Mouse (Mus musculus): ENCODE measurements around the gene Ankrd35. TPM values are rescaled to one million over a fixed set of nuclear protein-coding genes. Genes with fewer than 3 reads are reported as not detected.
"Not testable (repeated sequence)": the region's sequence is repeated elsewhere in the genome, so short reads cannot be mapped to it uniquely, and the experiment has no call there.

Gene Ankrd35
- polyA plus RNA-seq, 1 experiment from 2014 or later = 1.1 TPM

- no peak for ATAC-seq (replicated peaks; ENCODE audit: low FRiP score)
- Histone ChIP-seq H3K27me3 (no peaks in the 10 kb centered on the region), H3K36me3 (no peaks in the 10 kb centered on the region), H3K9me3 (replicated peaks) (no peaks in the 10 kb centered on the region), H3K9ac (no peak overlapping the region), H3K4me2 (no peak overlapping the region), H3K4me3 (replicated peaks) (no peak overlapping the region), H3K27ac (no peak overlapping the region), H3K4me1 (no peaks in the 10 kb centered on the region)
- 80% methylated on average over 1 of the region's 1 CpGs for WGBS
Observed at GRCm38 (mm10) chr3:96737995-96738394, 68.1 kb downstream of the Ankrd35 start.

GRCm38 (mm10) chr3:96740279-96740678, 70.3 kb downstream of the Ankrd35 start:
- ATAC-seq (replicated peaks; ENCODE audit: low FRiP score); H3K36me3 ChIP-seq; H3K4me2 ChIP-seq; H3K9me3 ChIP-seq (replicated peaks); H3K27me3 ChIP-seq; H3K4me1 ChIP-seq; H3K9ac ChIP-seq; H3K4me3 ChIP-seq (replicated peaks); H3K27ac ChIP-seq: not testable (repeated sequence)

Other genes with a start within 250 kb of the Ankrd35 start
- 0.15 TPM in 1 of 2 replicates, not detected in the other for gene BC107364, start 217.8 kb upstream of the Ankrd35 start, polyA plus RNA-seq (2015; fragmentation: Nextera tagmentation; extraction: Ambion mirVana)
- gene Hfe2, start 145.0 kb upstream of the Ankrd35 start, polyA plus RNA-seq (2015; fragmentation: Nextera tagmentation; extraction: Ambion mirVana) = 1.1 and 1.8 TPM in 2 replicates
- gene Txnip, start 112.2 kb upstream of the Ankrd35 start, polyA plus RNA-seq (2015; fragmentation: Nextera tagmentation; extraction: Ambion mirVana) = 144 and 153 TPM in 2 replicates
- 2.1 TPM in 2 replicates for gene Gm16253, start 93.1 kb upstream of the Ankrd35 start, polyA plus RNA-seq (2015; fragmentation: Nextera tagmentation; extraction: Ambion mirVana)
- gene Polr3gl, start 76.0 kb upstream of the Ankrd35 start, polyA plus RNA-seq (2015; fragmentation: Nextera tagmentation; extraction: Ambion mirVana) = 38.1 and 39.8 TPM in 2 replicates
- gene Ankrd34a, start 73.5 kb upstream of the Ankrd35 start, polyA plus RNA-seq (2015; fragmentation: Nextera tagmentation; extraction: Ambion mirVana) = 1.8 and 2.8 TPM in 2 replicates
- 6.5 and 8.0 TPM in 2 replicates for gene Lix1l, start 69.0 kb upstream of the Ankrd35 start, polyA plus RNA-seq (2015; fragmentation: Nextera tagmentation; extraction: Ambion mirVana)
- gene Rbm8a, start 40.2 kb upstream of the Ankrd35 start, polyA plus RNA-seq (2015; fragmentation: Nextera tagmentation; extraction: Ambion mirVana) = 145 and 151 TPM in 2 replicates
- 54.9 and 56.8 TPM in 2 replicates for gene Pex11b, start 34.8 kb upstream of the Ankrd35 start, polyA plus RNA-seq (2015; fragmentation: Nextera tagmentation; extraction: Ambion mirVana)
- 0.09 and 0.17 TPM in 2 replicates for gene Gm42957, start 34.7 kb upstream of the Ankrd35 start, polyA plus RNA-seq (2015; fragmentation: Nextera tagmentation; extraction: Ambion mirVana)
- gene Itga10, start 24.5 kb upstream of the Ankrd35 start, polyA plus RNA-seq (2015; fragmentation: Nextera tagmentation; extraction: Ambion mirVana) = 0.83 and 2.2 TPM in 2 replicates
- 61.9 and 73.0 TPM in 2 replicates for gene Pias3, start 26.3 kb downstream of the Ankrd35 start, polyA plus RNA-seq (2015; fragmentation: Nextera tagmentation; extraction: Ambion mirVana)
- 10.0 and 10.5 TPM in 2 replicates for gene Nudt17, start 38.4 kb downstream of the Ankrd35 start, polyA plus RNA-seq (2015; fragmentation: Nextera tagmentation; extraction: Ambion mirVana)
- gene Polr3c, start 57.5 kb downstream of the Ankrd35 start, polyA plus RNA-seq (2015; fragmentation: Nextera tagmentation; extraction: Ambion mirVana) = 41.0 and 41.5 TPM in 2 replicates
- 56.6 and 57.2 TPM in 2 replicates for gene Rnf115, start 57.5 kb downstream of the Ankrd35 start, polyA plus RNA-seq (2015; fragmentation: Nextera tagmentation; extraction: Ambion mirVana)
- 125 and 138 TPM in 2 replicates for gene Pdzk1, start 159.2 kb downstream of the Ankrd35 start, polyA plus RNA-seq (2015; fragmentation: Nextera tagmentation; extraction: Ambion mirVana)
- gene Cd160, start 159.2 kb downstream of the Ankrd35 start, polyA plus RNA-seq (2015; fragmentation: Nextera tagmentation; extraction: Ambion mirVana) = 0.09 and 0.16 TPM in 2 replicates
- gene Gja5, start 234.6 kb downstream of the Ankrd35 start, polyA plus RNA-seq (2015; fragmentation: Nextera tagmentation; extraction: Ambion mirVana) = 24.3 and 25.1 TPM in 2 replicates
- gene Gpr89, start 235.2 kb downstream of the Ankrd35 start, polyA plus RNA-seq (2015; fragmentation: Nextera tagmentation; extraction: Ambion mirVana) = 44.0 and 44.2 TPM in 2 replicates

Measured in kidney, embryonic 15.5 days (tissue).